In the genomic region with DNA sequence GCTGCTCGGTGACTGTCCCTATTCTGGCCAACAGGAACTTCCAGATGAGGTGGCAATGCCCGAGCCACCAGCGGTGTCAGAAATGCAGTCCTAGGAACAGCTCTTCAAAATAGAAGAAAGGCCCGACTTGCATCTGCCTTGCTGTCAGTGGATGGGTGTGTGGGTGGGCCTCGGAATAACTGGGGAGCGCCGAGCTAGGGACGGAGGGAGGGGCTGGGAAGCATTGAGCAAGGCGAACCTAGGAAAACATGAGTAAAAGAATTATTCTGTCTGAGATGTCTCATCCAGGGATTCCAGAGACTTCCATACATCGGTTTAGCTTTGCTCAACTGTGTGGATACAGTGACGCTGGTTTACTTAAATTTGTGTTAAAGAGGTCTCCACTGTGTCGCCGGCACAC, we compare ENCODE assay signal across 11 mouse cellular contexts. TPM values are rescaled to one million over a fixed set of nuclear protein-coding genes. Genes with fewer than 3 reads are reported as not detected.
DNase-seq lines count a peak whose midpoint lies in the region; ATAC-seq lines count a peak whose summit lies in the region.
"Had no signal": no experiment of that assay in that cellular context is flagged by ENCODE, and none has a peak within 500 bp of the region (broad histone marks: within the 10 kb centered on the region; RNA-seq: fewer than 3 reads in every experiment).

No protein-coding gene starts in this region.

- H3K27ac ChIP-seq in embryonic facial prominence, embryonic 15.5 days (replicated peaks) = peak overlapping the region; percentile 89

- ATAC-seq in embryonic facial prominence, embryonic 15.5 days (ENCODE audit: insufficient number of reproducible peaks, low FRiP score, low TSS enrichment, low read depth) = no peak
- no peak for ATAC-seq in megakaryocyte-erythroid progenitor cell, adult 5-6 weeks (replicated peaks; ENCODE audit: low FRiP score, low TSS enrichment, poor library complexity, severe bottlenecking)
- ATAC-seq in erythroblast, adult 5-6 weeks (replicated peaks; ENCODE audit: low FRiP score, poor library complexity, severe bottlenecking) = no peak

- H3K27me3 ChIP-seq in embryonic facial prominence, embryonic 15.5 days = no peaks in the 10 kb centered on the region
- H3K27me3 ChIP-seq: CH12.LX had no signal

- H3K4me2 ChIP-seq in embryonic facial prominence, embryonic 15.5 days (replicated peaks) = no peak overlapping the region

- no peak overlapping the region for H3K9ac ChIP-seq in embryonic facial prominence, embryonic 15.5 days

- intact Hi-C loops in left cerebral cortex, postnatal 14 days (cut with DNase I) = no loop called here

- peak; percentile 89 for DNase-seq in heart, adult 11 months
- DNase-seq in heart, adult 8-10 months (ENCODE audit: low spot score) = no peak
- peak; percentile 62 to 63 for DNase-seq in left cerebral cortex, postnatal 14 days (ENCODE audit: low spot score in 2 of 2)
- no peak for DNase-seq in left cerebral cortex, adult 9 months (ENCODE audit: low spot score in 2 of 2)
- DNase-seq in right cerebral cortex, adult 2 months (ENCODE audit: low spot score in 2 of 2) = peak; percentile 62 to 69

- no peak overlapping the region for H3K4me3 ChIP-seq in embryonic facial prominence, embryonic 15.5 days (replicated peaks)

- peaks cover 5% of the 10 kb centered on the region; the same call in 1 of the 2 replicates for H3K36me3 ChIP-seq in embryonic facial prominence, embryonic 15.5 days

- peaks cover 68% of the 10 kb centered on the region for H3K4me1 ChIP-seq in embryonic facial prominence, embryonic 15.5 days

- 64% methylated on average over 13 of the region's 13 CpGs for WGBS in embryonic facial prominence, embryonic 15.5 days

- no peaks in the 10 kb centered on the region for H3K9me3 ChIP-seq in embryonic facial prominence, embryonic 15.5 days (replicated peaks)

RNA-seq across cellular contexts. Expression of gene Hacl1, which starts 27.2 kb away (rescaled TPM):
- total RNA-seq in heart, adult 8-10 months (2022) = 10 to 100 TPM; 12.2 to 14.6 (median 14.0) TPM
- 1 to 10 TPM; 5.0 to 6.9 TPM for total RNA-seq in left cerebral cortex, postnatal 14 days (2021)
- 11.5 and 13.3 TPM in 2 replicates for polyA plus RNA-seq in embryonic facial prominence, embryonic 15.5 days (2015; fragmentation: Nextera tagmentation; extraction: Ambion mirVana)
- 5.2 and 13.0 TPM in 2 replicates for total RNA-seq in megakaryocyte-erythroid progenitor cell, adult 5-6 weeks (2014; fragmentation: Nextera tagmentation)
- 15.4 and 29.6 TPM in 2 replicates for total RNA-seq in megakaryocyte-erythroid progenitor cell, adult 5-6 weeks (2017)
- 0.58 and 11.5 TPM in 2 replicates for total RNA-seq in erythroblast, adult 5-6 weeks (2015; ENCODE audit: low replicate concordance)
- 11.2 and 18.7 TPM in 2 replicates for total RNA-seq in erythroblast, adult 5-6 weeks (2017; ENCODE audit: low replicate concordance)

RNA-seq across cellular contexts. Expression of gene Btd, which starts 27.5 kb away (rescaled TPM):
- total RNA-seq in heart, adult 8-10 months (2022) = 10 to 100 TPM in 3 of 4 experiments, 1 to 10 TPM in 1; 9.4 to 10.5 (median 10.4) TPM
- total RNA-seq in left cerebral cortex, postnatal 14 days (2021) = 1 to 10 TPM; 7.9 to 8.5 TPM
- 33.5 and 33.7 TPM in 2 replicates for polyA plus RNA-seq in embryonic facial prominence, embryonic 15.5 days (2015; fragmentation: Nextera tagmentation; extraction: Ambion mirVana)
- total RNA-seq in megakaryocyte-erythroid progenitor cell, adult 5-6 weeks (2014; fragmentation: Nextera tagmentation) = 5.4 and 10.4 TPM in 2 replicates
- total RNA-seq in megakaryocyte-erythroid progenitor cell, adult 5-6 weeks (2017) = 5.6 and 7.4 TPM in 2 replicates
- total RNA-seq in erythroblast, adult 5-6 weeks (2015; ENCODE audit: low replicate concordance) = 5.6 and 18.3 TPM in 2 replicates
- total RNA-seq in erythroblast, adult 5-6 weeks (2017; ENCODE audit: low replicate concordance) = 4.5 and 5.3 TPM in 2 replicates

RNA-seq across cellular contexts. Expression of gene Gm49387, which starts 27.6 kb away (rescaled TPM):
- total RNA-seq in heart, adult 8-10 months (2022) = 1 to 10 TPM in 1 of 4 experiments, under 1 TPM in 2, not detected in 1; 0.46 to 1.1 (median 0.75) TPM
- not detected for total RNA-seq in left cerebral cortex, postnatal 14 days (2021)
- polyA plus RNA-seq in embryonic facial prominence, embryonic 15.5 days (2015; fragmentation: Nextera tagmentation; extraction: Ambion mirVana) = 2.5 and 3.8 TPM in 2 replicates
- total RNA-seq in megakaryocyte-erythroid progenitor cell, adult 5-6 weeks (2014; fragmentation: Nextera tagmentation) = not detected in 2 replicates
- total RNA-seq in megakaryocyte-erythroid progenitor cell, adult 5-6 weeks (2017) = not detected in 2 replicates
- 2.7 TPM in 1 of 2 replicates, not detected in the other for total RNA-seq in erythroblast, adult 5-6 weeks (2015; ENCODE audit: low replicate concordance)
- not detected in 2 replicates for total RNA-seq in erythroblast, adult 5-6 weeks (2017; ENCODE audit: low replicate concordance)
- total RNA-seq: CH12.LX had no signal
- polyA plus RNA-seq: brain, embryonic 14.5 days; kidney, embryonic 14.5 days had no signal

Comparison
In these comparisons a context has a peak if more than half of its experiments do, and no peak if none do; other contexts are left out.
1. DNase-seq: peak in heart, adult 11 months (single experiment), left cerebral cortex, postnatal 14 days (2 of 2) and right cerebral cortex, adult 2 months (2 of 2); none in heart, adult 8-10 months (single experiment) and left cerebral cortex, adult 9 months (0 of 2).